Mouse (Mus musculus) ovary, postnatal 10 days (tissue): ENCODE data around the gene Ciz1.
A peak's percentile ranks its signal among the peaks of the same experiment; 100 is the strongest.

Experiments
- DNase-seq: peaks from one replicate; pipeline ENCODE4 v3.0.0; 2022; ENCODE audit warnings: low spot score

Gene Ciz1

GRCm38 (mm10) chr2:32352151-32353006 is at the start of gene Ciz1:
Gene Ciz1, plus strand, starts transcription at chr2:32352327.
- DNase-seq: no peak

GRCm38 (mm10) chr2:32302952-32303351 is 49.2 kb upstream of the Ciz1 start:
- no peak for DNase-seq

- no peak for DNase-seq
Measured at GRCm38 (mm10) chr2:32304145-32304832, 47.8 kb upstream of the Ciz1 start.

- DNase-seq: no peak
Measured at GRCm38 (mm10) chr2:32305668-32306067, 46.5 kb upstream of the Ciz1 start.

- no peak for DNase-seq
Measured at GRCm38 (mm10) chr2:32306176-32306575, 46.0 kb upstream of the Ciz1 start.

- no peak for DNase-seq
Measured at GRCm38 (mm10) chr2:32307247-32307798, 44.8 kb upstream of the Ciz1 start.

GRCm38 (mm10) chr2:32307941-32308760 is 44.0 kb upstream of the Ciz1 start:
- no peak for DNase-seq

- DNase-seq: no peak
Measured at GRCm38 (mm10) chr2:32308870-32309568, 43.1 kb upstream of the Ciz1 start.

- DNase-seq: no peak
Measured at GRCm38 (mm10) chr2:32310096-32310845, 41.9 kb upstream of the Ciz1 start.

GRCm38 (mm10) chr2:32311443-32312317 is 40.4 kb upstream of the Ciz1 start:
- no peak for DNase-seq

- DNase-seq: no peak
Measured at GRCm38 (mm10) chr2:32312318-32312964, 39.7 kb upstream of the Ciz1 start.

GRCm38 (mm10) chr2:32314831-32315230 is 37.3 kb upstream of the Ciz1 start:
- no peak for DNase-seq

GRCm38 (mm10) chr2:32315751-32316150 is 36.4 kb upstream of the Ciz1 start:
- no peak for DNase-seq

- DNase-seq: no peak
Measured at GRCm38 (mm10) chr2:32316887-32317656, 35.1 kb upstream of the Ciz1 start.

GRCm38 (mm10) chr2:32317791-32318417 is 34.2 kb upstream of the Ciz1 start:
- DNase-seq: peak; percentile 58

- no peak for DNase-seq
Measured at GRCm38 (mm10) chr2:32318709-32319585, 33.2 kb upstream of the Ciz1 start.
